26 mouse cellular contexts compared by ENCODE assay signal in the genomic region with DNA sequence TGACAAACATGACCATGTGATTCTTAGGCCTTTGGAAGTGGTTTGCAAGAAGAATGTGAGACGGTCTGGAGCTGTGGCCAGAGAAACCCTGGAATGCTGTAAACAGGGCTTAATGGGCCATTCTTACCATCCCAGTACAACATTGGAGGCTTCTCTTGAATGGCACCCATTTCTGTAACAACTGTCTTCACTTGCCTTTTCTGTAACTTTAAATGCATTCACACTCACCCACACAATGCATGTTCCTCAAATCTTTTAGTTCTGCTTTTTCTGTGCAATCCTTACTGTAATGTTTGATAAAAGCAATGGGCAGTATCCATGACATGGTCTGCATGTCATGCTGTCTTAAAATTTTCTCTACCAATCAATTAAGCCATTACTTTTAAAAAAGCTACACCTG.
"Had no signal": no experiment of that assay in that cellular context is flagged by ENCODE, and none has a peak within 500 bp of the region (broad histone marks: within the 10 kb centered on the region; RNA-seq: fewer than 3 reads in every experiment).

No protein-coding gene starts in this region.

- H3K9ac ChIP-seq: heart, embryonic 13.5 days; heart, embryonic 15.5 days; hindbrain, embryonic 13.5 days; hindbrain, embryonic 15.5 days; limb, embryonic 13.5 days; limb, embryonic 15.5 days; liver, embryonic 12.5 days; liver, embryonic 14.5 days had no signal

- H3K4me2 ChIP-seq: heart, embryonic 11.5 days; heart, embryonic 13.5 days; heart, embryonic 15.5 days; hindbrain, embryonic 13.5 days; hindbrain, embryonic 15.5 days; limb, embryonic 13.5 days; limb, embryonic 15.5 days; liver, embryonic 12.5 days had no signal

- H3K4me3 ChIP-seq: heart, adult 2 months; heart, embryonic 13.5 days; heart, embryonic 15.5 days; hindbrain, embryonic 13.5 days; hindbrain, embryonic 15.5 days; layer of hippocampus, adult 2 months; limb, embryonic 13.5 days; limb, embryonic 15.5 days; liver, embryonic 12.5 days had no signal

- H3K9me3 ChIP-seq: heart, embryonic 15.5 days; hindbrain, embryonic 13.5 days; hindbrain, embryonic 15.5 days; limb, embryonic 13.5 days; limb, embryonic 15.5 days; liver, embryonic 12.5 days had no signal

- H3K27ac ChIP-seq: heart, adult 2 months; heart, embryonic 13.5 days; heart, embryonic 15.5 days; hindbrain, embryonic 13.5 days; hindbrain, embryonic 15.5 days; hindbrain, postnatal 0 days; layer of hippocampus, adult 2 months; limb, embryonic 13.5 days; limb, embryonic 15.5 days; liver, embryonic 12.5 days; liver, embryonic 14.5 days had no signal

- ATAC-seq: hindbrain, postnatal 0 days; intestine, postnatal 0 days; liver, embryonic 12.5 days had no signal

- DNase-seq: gastrocnemius, postnatal 14 days; gastrocnemius, postnatal 36 days; heart, adult 11 months; heart, adult 2 months; heart, postnatal 14 days; heart, postnatal 36 days; kidney, adult 18-20 months; kidney, adult 8-10 months; kidney, postnatal 10 days; kidney, postnatal 25 days; kidney, postnatal 4 days; layer of hippocampus, adult 9-11 months; layer of hippocampus, postnatal 36 days; left cerebral cortex, postnatal 4 days had no signal

- H3K27me3 ChIP-seq: heart, embryonic 13.5 days; heart, embryonic 15.5 days; hindbrain, embryonic 13.5 days; hindbrain, embryonic 15.5 days; limb, embryonic 13.5 days; limb, embryonic 15.5 days; liver, embryonic 12.5 days had no signal

- H3K4me1 ChIP-seq: heart, embryonic 13.5 days; heart, embryonic 15.5 days; hindbrain, embryonic 13.5 days; hindbrain, embryonic 15.5 days; limb, embryonic 13.5 days; limb, embryonic 15.5 days had no signal

- H3K36me3 ChIP-seq: heart, embryonic 13.5 days; heart, embryonic 15.5 days; hindbrain, embryonic 13.5 days; hindbrain, embryonic 15.5 days; limb, embryonic 13.5 days; limb, embryonic 15.5 days; liver, embryonic 12.5 days had no signal
